Mouse (Mus musculus): ENCODE measurements around the gene Tarbp1.

GRCm38 (mm10) chr8:126482938-126483337 is 8.1 kb upstream of the Tarbp1 start:
- TF ChIP-seq CTCF (IDR thresholded peaks at IDR 0.05; ENCODE audit: low read depth) (peak; percentile 87), EP300 (IDR thresholded peaks at IDR 0.05; ENCODE audit: low read depth) (no peak)

Data from heart, postnatal 0 days (tissue).